Mouse (Mus musculus) adipocyte (in vitro differentiated cells): ENCODE data around the gene Trir.

ENCODE experiments used
- DNase-seq: peaks from one replicate; pipeline ENCODE4 v3.0.0-alpha.2; 2016; ENCODE audit warnings: low spot score

Trir gene

GRCm38 (mm10) chr8:84994375-84994774, 32.2 kb upstream of the Trir start:
- DNase-seq: no peak

GRCm38 (mm10) chr8:84995680-84996079, 30.9 kb upstream of the Trir start:
- DNase-seq: no peak

GRCm38 (mm10) chr8:84996978-84997377, 29.6 kb upstream of the Trir start:
- no peak for DNase-seq

GRCm38 (mm10) chr8:84997649-84998295, 28.9 kb upstream of the Trir start:
- DNase-seq: peak; percentile 88

- DNase-seq: no peak
These were observed 18.9 kb upstream of the Trir start for GRCm38 (mm10) chr8:85007686-85008085.

GRCm38 (mm10) chr8:85011242-85011641, 15.4 kb upstream of the Trir start:
- DNase-seq: no peak

- DNase-seq: no peak
These were observed 13.3 kb upstream of the Trir start for GRCm38 (mm10) chr8:85013230-85013840.

- DNase-seq: no peak
These were observed 12.2 kb upstream of the Trir start, which contains the start of gene Best2 for GRCm38 (mm10) chr8:85014431-85014830. TSS of gene Best2 (minus strand) at chr8:85014531.

- no peak for DNase-seq
These were observed 9.9 kb upstream of the Trir start for GRCm38 (mm10) chr8:85016724-85017123.

- DNase-seq: no peak
These were observed 9.4 kb upstream of the Trir start for GRCm38 (mm10) chr8:85017209-85017608.

GRCm38 (mm10) chr8:85021514-85022055, 5.0 kb upstream of the Trir start:
- DNase-seq: no peak

- DNase-seq: no peak
These were observed 2.8 kb upstream of the Trir start for GRCm38 (mm10) chr8:85023846-85024245.

GRCm38 (mm10) chr8:85025098-85025932, 1.3 kb upstream of the Trir start, which contains the start of gene Asna1:
TSS of gene Asna1 (minus strand) at chr8:85025281.
- DNase-seq: peak; percentile 97

GRCm38 (mm10) chr8:85027516-85027855, 863 bp downstream of the Trir start:
- peak; percentile 38 for DNase-seq

GRCm38 (mm10) chr8:85027922-85028321, 1.3 kb downstream of the Trir start:
- peak; percentile 45 for DNase-seq

GRCm38 (mm10) chr8:85029271-85029670, 2.6 kb downstream of the Trir start:
- no peak for DNase-seq

- DNase-seq: peak; percentile 42
These were observed 6.1 kb downstream of the Trir start for GRCm38 (mm10) chr8:85032622-85033311.

- DNase-seq: no peak
These were observed 7.2 kb downstream of the Trir start for GRCm38 (mm10) chr8:85033867-85034266.

- DNase-seq: no peak
These were observed 8.1 kb downstream of the Trir start for GRCm38 (mm10) chr8:85034764-85035163.

- DNase-seq: no peak
These were observed 8.6 kb downstream of the Trir start for GRCm38 (mm10) chr8:85035165-85035727.

- DNase-seq: peak; percentile 78
These were observed 9.2 kb downstream of the Trir start for GRCm38 (mm10) chr8:85035728-85036310.
